Mouse (Mus musculus) heart, embryonic 13.5 days (tissue): ENCODE data around the gene Hsph1. TPM values are rescaled to one million over a fixed set of nuclear protein-coding genes. Genes with fewer than 3 reads are reported as not detected.

Source experiments
- ATAC-seq: fragments of 200-750 bp; cut with Nextera tagmentation; 2 replicates; pipeline ENCODE4 v1.8.0; 2017; ENCODE audit warnings: moderate TSS enrichment; ENCODE audit not compliant: insufficient number of reproducible peaks, low FRiP score, low TSS enrichment; ENCODE audit errors: extremely low read depth
- H3K27ac ChIP-seq: fragments of 300-500 bp; sonication (generic); replicated peaks from 2 replicates; pipeline ENCODE4 v1.5.1; 2015; ENCODE audit warnings: moderate library complexity, mild to moderate bottlenecking, inconsistent platforms
- H3K27me3 ChIP-seq: fragments of 300-500 bp; sonication (generic); replicated peaks from 2 replicates; pipeline ENCODE4 v1.6.1; 2015; ENCODE audit warnings: mild to moderate bottlenecking, inconsistent platforms
- H3K36me3 ChIP-seq: fragments of 300-500 bp; sonication (generic); 2 replicates; pipeline ENCODE4 v1.6.1; 2015; ENCODE audit warnings: mild to moderate bottlenecking, inconsistent platforms
- H3K4me1 ChIP-seq: fragments of 300-500 bp; sonication (generic); 2 replicates; pipeline ENCODE4 v1.6.1; 2015; ENCODE audit warnings: inconsistent platforms
- H3K4me2 ChIP-seq: fragments of 300-500 bp; sonication (generic); 2 replicates; pipeline ENCODE4 v1.6.1; 2015; ENCODE audit warnings: inconsistent platforms, mild to moderate bottlenecking, moderate library complexity
- H3K4me3 ChIP-seq: fragments of 300-500 bp; sonication (generic); 2 replicates; pipeline ENCODE4 v1.5.1; 2015; ENCODE audit warnings: moderate library complexity, mild to moderate bottlenecking, inconsistent platforms
- H3K9ac ChIP-seq: fragments of 300-500 bp; sonication (generic); 2 replicates; pipeline ENCODE4 v1.6.1; 2015; ENCODE audit warnings: inconsistent platforms, mild to moderate bottlenecking, moderate library complexity
- H3K9me3 ChIP-seq: fragments of 300-500 bp; sonication (generic); 2 replicates; pipeline ENCODE4 v1.6.1; 2016; ENCODE audit warnings: inconsistent platforms
- WGBS: fragments of 180-500 bp; shearing (Covaris S2); methylation state at CpG from one replicate; pipeline ENCODE4 v1.1.7; 2015; ENCODE audit warnings: mixed read lengths; 5-methylcytosine and 5-hydroxymethylcytosine counted together
- polyA plus RNA-seq: library from polyadenylated mRNA; unstranded; fragments of >200 nt; fragmentation: Nextera tagmentation; extraction: Ambion mirVana; gene quantifications from 2 replicates; pipeline ENCODE4 v1.2.1, GENCODE M21; 2015

Hsph1 gene
- polyA plus RNA-seq, 1 experiment from 2014 or later = 30.1 TPM

DNA sequence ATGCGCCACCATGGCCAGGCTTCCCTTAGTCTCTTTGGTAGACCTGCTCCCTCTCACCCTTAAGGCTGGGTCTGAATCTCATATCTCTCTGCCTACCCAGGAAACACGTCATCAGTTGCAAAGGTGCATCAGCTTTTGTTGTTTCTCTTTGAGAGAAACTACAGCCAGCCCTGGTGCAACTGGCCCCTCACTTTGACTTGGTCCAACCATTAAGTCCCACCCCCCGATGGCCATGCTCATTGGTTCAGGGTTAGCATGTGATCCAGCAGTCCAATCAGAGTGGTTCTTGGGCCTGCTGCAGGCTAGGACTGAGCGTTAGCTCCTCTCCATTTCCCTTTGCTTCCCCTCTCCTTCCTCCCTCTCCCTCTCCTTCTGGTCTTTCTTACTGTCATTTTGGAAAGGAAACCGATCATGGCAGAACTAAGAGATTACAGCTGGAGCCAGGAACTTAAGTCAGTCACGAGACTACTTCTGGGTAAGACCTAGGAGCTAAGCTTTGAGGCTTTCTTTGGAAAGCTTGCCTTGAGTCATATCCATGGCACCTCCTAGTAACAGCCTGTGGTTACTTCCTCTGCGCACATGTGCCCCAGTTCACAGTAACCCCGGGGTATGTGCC lies 5.2 kb upstream of the Hsph1 start:
- Histone ChIP-seq H3K9me3 (no peaks in the 10 kb centered on the region), H3K9ac (no peak overlapping the region), H3K27me3 (no peaks in the 10 kb centered on the region), H3K4me1 (peaks cover 3% of the 10 kb centered on the region), H3K36me3 (no peaks in the 10 kb centered on the region), H3K27ac (no peak overlapping the region), H3K4me3 (no peak overlapping the region), H3K4me2 (no peak overlapping the region)
- ATAC-seq = no peak
- 76% methylated on average over 8 of the region's 8 CpGs for WGBS

DNA sequence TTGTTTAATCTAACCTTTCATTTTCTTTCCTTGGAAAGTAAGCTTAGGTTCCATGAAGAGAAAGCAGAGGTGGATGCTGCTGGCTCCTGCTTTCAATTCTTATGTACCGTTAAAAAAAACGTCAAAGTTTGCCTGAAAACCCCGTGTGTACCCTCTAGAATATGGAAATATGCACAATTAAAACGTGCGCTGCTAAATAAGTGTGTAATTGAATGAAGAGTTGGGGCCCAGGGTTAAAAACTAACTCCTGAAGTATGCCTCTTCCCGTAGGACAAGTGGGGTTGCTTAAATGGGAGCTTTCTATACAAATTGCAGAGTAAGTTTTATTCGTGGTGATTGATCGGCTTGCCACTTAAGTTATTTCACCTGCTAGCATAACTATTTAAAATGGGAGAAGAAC lies 1.1 kb upstream of the Hsph1 start:
- Histone ChIP-seq H3K36me3 (peaks cover 11% of the 10 kb centered on the region), H3K4me1 (peaks cover 17% of the 10 kb centered on the region), H3K9me3 (no peaks in the 10 kb centered on the region), H3K27ac (no peak overlapping the region), H3K27me3 (no peaks in the 10 kb centered on the region), H3K4me2 (peak overlapping the region; percentile 94), H3K4me3 (peak overlapping the region; percentile 86), H3K9ac (peak overlapping the region; percentile 79)
- no peak for ATAC-seq
- WGBS = 68% methylated on average over 8 of the region's 8 CpGs

DNA sequence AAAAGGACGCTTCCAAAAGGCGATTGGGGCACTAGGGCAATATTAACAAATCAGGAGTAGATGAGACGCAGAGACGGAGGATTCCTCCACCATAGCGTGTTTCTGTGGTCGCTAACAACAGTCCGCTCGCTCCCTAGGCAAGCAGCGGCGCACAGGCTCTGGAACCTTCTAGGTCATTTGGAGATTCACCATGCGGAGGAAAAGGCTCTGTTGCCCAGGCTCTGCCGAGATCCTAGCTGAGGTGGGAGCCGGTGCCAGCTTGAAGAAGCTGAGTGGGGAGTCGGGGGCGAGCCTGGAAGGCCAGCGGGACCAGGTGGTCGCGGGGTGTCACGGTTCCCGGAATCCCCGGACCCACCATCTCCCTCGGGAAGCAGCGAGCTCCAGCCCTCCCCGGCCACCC lies 620 bp downstream of the Hsph1 start:
- no peaks in the 10 kb centered on the region for H3K9me3 ChIP-seq
- peak overlapping the region; percentile 94 for H3K4me2 ChIP-seq
- H3K27me3 ChIP-seq = no peaks in the 10 kb centered on the region
- peak overlapping the region; percentile 81 for H3K27ac ChIP-seq
- no peak for ATAC-seq
- under 1% methylated on average over 24 of the region's 24 CpGs for WGBS
- H3K4me1 ChIP-seq = peaks cover 17% of the 10 kb centered on the region
- peaks cover 28% of the 10 kb centered on the region for H3K36me3 ChIP-seq
- H3K9ac ChIP-seq = peak overlapping the region; percentile 91
- H3K4me3 ChIP-seq = peak overlapping the region; percentile 86

DNA sequence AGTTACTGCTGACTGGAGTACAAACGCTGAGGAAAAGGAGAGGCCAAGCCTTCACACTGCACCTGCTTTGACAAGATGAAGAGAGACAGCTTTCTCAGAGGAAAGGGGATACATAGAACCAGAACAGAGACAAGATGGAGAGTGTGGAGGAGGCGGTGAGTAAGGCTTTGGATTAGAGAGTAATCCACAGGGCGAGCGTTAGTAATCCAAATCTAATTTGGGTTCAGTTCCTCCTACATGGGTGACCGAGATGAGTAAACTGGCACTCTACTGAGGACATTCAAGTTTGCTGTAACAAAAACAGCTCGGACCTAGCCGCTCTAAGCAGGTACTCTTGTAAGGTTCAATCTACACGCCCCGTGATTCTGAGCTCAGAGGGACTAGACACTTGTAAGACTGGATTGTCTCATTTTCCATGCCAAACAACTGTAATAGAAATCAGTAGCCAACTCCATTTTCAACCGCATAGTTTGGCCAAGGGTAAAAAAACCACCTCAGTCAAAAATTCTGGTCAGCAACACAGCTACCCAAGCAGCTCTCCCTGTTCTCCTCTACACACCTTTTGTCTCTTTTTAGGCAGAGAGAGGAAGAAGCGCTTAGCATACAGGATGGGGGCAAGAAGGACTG lies 1.7 kb downstream of the Hsph1 start:
- Histone ChIP-seq H3K4me3 (peak overlapping the region; percentile 86), H3K9ac (peak overlapping the region; percentile 91), H3K9me3 (no peaks in the 10 kb centered on the region), H3K27ac (no peak overlapping the region), H3K4me1 (peaks cover 17% of the 10 kb centered on the region), H3K4me2 (peak overlapping the region; percentile 94), H3K27me3 (no peaks in the 10 kb centered on the region), H3K36me3 (peaks cover 39% of the 10 kb centered on the region)
- WGBS = 71% methylated on average over 11 of the region's 11 CpGs
- no peak for ATAC-seq

DNA sequence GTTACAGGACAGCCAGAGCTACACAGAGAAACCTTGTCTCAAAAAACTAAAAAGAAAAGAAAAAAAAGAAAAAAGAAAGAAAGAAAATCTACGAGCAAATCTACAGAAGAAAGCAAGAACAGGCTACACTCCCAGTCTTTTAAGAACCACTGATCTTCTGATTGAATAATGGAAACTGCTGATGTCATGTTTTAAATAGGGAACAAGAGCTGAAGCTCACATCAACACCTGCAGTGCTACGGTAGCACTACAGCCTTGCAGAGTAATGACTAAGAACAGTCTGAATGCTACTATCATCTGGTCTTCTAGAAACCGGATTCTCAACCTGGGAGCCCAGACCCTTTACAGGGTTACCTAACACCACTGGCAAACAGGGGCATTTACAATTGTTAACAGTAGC lies 10.6 kb downstream of the Hsph1 start:
- Histone ChIP-seq H3K9ac (no peak overlapping the region), H3K27me3 (no peaks in the 10 kb centered on the region), H3K9me3 (no peaks in the 10 kb centered on the region), H3K4me2 (no peak overlapping the region), H3K4me1 (0 out of 2 replicates have a peak, but pooled peaks cover 8% of the 10 kb centered on the region), H3K4me3 (no peak overlapping the region), H3K36me3 (peaks cover 97% of the 10 kb centered on the region), H3K27ac (no peak overlapping the region)
- 75% methylated on average over 3 of the region's 3 CpGs for WGBS
- no peak for ATAC-seq

DNA sequence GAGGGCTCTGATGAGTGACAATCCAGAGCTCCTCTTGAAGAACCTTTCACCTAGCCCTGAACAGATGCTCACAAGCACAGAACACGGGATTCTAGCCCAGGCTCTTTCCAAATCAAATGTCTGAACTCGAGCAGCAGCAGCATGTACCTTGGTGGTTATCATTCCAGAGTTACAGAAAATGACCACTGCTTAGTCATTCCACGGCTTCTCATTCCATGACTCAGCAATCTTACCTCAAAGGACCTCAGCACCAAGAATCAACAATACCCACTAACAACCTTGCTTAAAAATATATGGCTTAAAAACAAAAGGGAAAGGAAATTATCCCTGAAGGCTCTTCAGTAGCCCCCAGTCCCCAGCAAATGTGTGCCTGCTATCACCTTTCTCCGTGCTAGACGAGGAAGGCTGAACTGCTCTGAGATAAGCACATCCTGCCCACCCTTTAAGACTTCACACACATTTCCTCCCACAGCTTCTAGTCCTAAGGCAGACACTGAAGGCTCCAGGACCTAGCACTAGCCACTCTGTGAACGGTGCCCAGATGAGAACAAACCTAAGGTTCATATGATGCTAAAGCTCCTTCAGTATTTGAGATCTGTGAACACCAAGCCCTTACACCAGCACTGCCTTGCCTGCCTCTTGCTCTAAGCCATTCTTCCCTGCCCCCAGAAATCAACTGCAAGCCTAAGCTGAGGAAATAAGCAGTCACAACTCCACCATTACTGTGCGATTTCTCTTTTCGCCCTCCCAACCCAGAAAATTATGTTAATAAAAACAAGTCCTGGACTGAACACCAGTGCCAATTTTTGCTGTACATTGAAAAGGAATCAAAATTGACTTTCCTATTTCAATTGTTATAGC lies 12.1 kb downstream of the Hsph1 start:
- ATAC-seq = peak; percentile 66; the same call in 1 of the 2 replicates
- Histone ChIP-seq H3K4me2 (no peak overlapping the region), H3K4me1 (0 out of 2 replicates have a peak, but pooled peaks cover 8% of the 10 kb centered on the region), H3K27ac (peak overlapping the region; percentile 51), H3K4me3 (no peak overlapping the region), H3K27me3 (no peaks in the 10 kb centered on the region), H3K9ac (no peak overlapping the region), H3K9me3 (no peaks in the 10 kb centered on the region), H3K36me3 (peaks cover 97% of the 10 kb centered on the region)
- WGBS = 55% methylated on average over 8 of the region's 8 CpGs

DNA sequence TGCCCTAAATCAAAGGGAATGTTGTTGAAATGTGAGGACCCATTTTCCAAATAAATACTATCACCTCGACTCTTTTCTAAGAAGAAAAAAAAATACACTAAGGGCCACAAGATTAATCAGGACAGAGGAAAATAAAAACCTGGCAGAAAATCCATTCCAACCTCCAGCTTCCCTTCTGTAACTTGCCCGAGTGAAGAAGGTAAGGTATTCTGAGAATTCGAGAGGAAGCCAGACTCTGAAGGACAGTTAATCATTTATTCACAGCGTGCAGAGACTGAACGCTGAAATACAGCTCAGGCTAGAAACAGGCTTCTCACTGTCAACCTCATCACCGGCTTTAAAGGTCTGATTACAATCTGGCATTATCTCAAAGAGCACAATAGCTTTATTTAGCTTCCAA lies 13.5 kb downstream of the Hsph1 start:
- Histone ChIP-seq H3K4me2 (no peak overlapping the region), H3K36me3 (peaks cover 99% of the 10 kb centered on the region), H3K9ac (no peak overlapping the region), H3K27ac (no peak overlapping the region), H3K9me3 (no peaks in the 10 kb centered on the region), H3K4me3 (no peak overlapping the region), H3K4me1 (0 out of 2 replicates have a peak, but pooled peaks cover 8% of the 10 kb centered on the region), H3K27me3 (no peaks in the 10 kb centered on the region)
- ATAC-seq = no peak
- 59% methylated on average over 6 of the region's 6 CpGs for WGBS

DNA sequence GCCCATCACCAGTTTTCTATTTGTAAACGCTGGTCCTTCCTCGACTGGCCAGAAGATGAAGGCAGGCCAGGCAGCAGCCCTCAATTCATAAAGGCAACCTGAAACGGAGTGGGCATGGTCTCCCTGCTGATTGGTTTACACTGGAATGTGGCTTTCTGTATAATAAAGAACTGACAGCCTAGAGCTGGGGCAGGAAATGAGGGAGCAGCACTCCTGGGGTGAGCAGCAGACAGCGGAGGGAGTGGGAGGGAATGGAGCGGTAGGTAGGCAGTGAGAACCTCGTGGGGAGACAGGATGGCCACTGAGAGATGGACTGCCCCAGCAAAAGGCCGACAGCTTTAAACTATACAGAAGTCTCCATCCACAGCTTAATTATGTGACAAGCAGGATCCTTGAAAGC lies 14.0 kb downstream of the Hsph1 start:
- no peak overlapping the region for H3K4me2 ChIP-seq
- H3K36me3 ChIP-seq = peaks cover 99% of the 10 kb centered on the region
- H3K4me1 ChIP-seq = 0 out of 2 replicates have a peak, but pooled peaks cover 8% of the 10 kb centered on the region
- no peak overlapping the region for H3K4me3 ChIP-seq
- H3K9me3 ChIP-seq = no peaks in the 10 kb centered on the region
- no peak for ATAC-seq
- H3K9ac ChIP-seq = no peak overlapping the region
- 69% methylated on average over 7 of the region's 7 CpGs for WGBS
- H3K27ac ChIP-seq = no peak overlapping the region
- no peaks in the 10 kb centered on the region for H3K27me3 ChIP-seq

DNA sequence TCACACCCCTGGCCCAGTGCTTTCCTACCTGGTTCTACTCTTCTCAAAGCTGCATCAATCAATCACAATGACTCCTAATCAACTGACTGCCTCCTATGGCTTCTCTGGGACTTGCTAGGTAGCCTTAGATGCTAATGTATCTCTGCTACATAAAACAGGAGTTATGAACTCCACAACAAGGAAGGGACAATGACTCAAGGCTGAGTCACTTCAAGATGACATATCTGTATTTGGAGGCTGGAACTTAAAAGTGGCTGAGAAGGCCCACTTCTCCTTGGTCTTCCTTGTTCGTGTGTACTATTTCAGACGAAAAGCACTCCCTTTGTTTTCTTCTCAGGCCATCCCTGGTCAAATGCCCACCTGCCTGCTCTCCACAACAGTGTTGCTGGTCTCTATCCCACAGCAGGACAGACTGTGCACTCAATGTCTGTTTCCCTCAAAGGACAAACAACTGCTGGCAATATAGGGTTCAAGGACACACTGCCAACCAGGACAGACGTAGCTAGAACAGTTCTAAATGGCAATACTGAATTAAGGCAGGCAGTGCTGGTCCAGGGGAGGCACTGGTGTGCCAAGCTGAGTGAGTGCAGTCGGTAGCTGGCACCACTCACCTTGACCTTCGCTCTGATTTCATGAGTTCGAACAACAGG lies 18.3 kb downstream of the Hsph1 start:
- H3K4me2 ChIP-seq = no peak overlapping the region
- WGBS = 82% methylated on average over 6 of the region's 6 CpGs
- H3K9ac ChIP-seq = no peak overlapping the region
- no peak for ATAC-seq
- no peaks in the 10 kb centered on the region for H3K27me3 ChIP-seq
- no peaks in the 10 kb centered on the region for H3K9me3 ChIP-seq
- H3K36me3 ChIP-seq = peaks cover 89% of the 10 kb centered on the region
- no peaks in the 10 kb centered on the region for H3K4me1 ChIP-seq
- no peak overlapping the region for H3K4me3 ChIP-seq
- H3K27ac ChIP-seq = no peak overlapping the region

DNA sequence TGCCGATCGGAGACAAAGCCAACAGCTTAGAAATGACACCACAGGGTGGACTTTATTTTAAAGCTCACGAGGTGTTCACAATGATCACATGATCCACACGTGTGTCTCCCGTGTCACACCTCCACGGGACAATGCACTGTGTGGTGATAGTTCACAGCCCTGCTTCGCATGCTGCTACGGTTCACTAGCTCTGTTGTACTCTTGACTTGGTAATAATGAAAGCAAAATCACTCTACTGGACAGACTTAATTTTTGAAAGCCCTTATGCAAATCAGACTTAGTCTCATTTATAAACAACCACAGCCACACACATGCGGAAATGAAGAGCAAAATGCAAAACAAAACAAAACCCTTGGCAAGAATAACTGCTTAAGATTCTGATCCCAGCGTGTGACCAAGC lies 19.4 kb downstream of the Hsph1 start:
- ATAC-seq = no peak
- Histone ChIP-seq H3K4me2 (no peak overlapping the region), H3K36me3 (peaks cover 78% of the 10 kb centered on the region), H3K27me3 (no peaks in the 10 kb centered on the region), H3K4me1 (no peaks in the 10 kb centered on the region), H3K27ac (no peak overlapping the region), H3K9me3 (no peaks in the 10 kb centered on the region), H3K9ac (no peak overlapping the region), H3K4me3 (no peak overlapping the region)
- 91% methylated on average over 10 of the region's 10 CpGs for WGBS

DNA sequence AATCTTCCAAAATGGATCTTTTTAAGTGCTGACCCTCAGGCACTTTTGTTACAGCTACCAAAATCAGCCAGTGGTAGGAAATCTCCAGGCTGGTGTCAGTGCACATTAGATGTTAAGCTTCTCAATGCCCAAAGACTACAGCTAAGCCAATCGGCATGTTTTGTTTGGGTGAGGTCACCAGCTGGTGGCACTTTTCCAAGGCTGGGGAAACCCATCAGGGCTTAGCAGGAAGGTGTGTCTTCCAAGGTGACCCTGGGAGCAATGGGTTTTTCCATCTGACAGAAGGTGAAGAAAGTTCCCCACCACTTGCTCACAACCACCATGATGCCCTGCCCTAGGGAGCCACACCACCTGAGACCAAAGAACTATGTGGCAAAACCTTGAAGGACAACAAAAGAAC lies 20.0 kb downstream of the Hsph1 start:
- ATAC-seq = no peak
- no peaks in the 10 kb centered on the region for H3K27me3 ChIP-seq
- H3K9me3 ChIP-seq = no peaks in the 10 kb centered on the region
- no peak overlapping the region for H3K27ac ChIP-seq
- H3K9ac ChIP-seq = no peak overlapping the region
- H3K36me3 ChIP-seq = peaks cover 71% of the 10 kb centered on the region
- H3K4me3 ChIP-seq = no peak overlapping the region
- no peak overlapping the region for H3K4me2 ChIP-seq
- WGBS = 77% methylated on average over 1 of the region's 1 CpGs
- no peaks in the 10 kb centered on the region for H3K4me1 ChIP-seq
